Mouse (Mus musculus): ENCODE results near the gene 2510039O18Rik. TPM values are rescaled to one million over a fixed set of nuclear protein-coding genes. Genes with fewer than 3 reads are reported as not detected.

2510039O18Rik gene
- total and polyA plus RNA-seq, 3 experiments: 31.5 to 84.6 (median 33.5) TPM

DNA sequence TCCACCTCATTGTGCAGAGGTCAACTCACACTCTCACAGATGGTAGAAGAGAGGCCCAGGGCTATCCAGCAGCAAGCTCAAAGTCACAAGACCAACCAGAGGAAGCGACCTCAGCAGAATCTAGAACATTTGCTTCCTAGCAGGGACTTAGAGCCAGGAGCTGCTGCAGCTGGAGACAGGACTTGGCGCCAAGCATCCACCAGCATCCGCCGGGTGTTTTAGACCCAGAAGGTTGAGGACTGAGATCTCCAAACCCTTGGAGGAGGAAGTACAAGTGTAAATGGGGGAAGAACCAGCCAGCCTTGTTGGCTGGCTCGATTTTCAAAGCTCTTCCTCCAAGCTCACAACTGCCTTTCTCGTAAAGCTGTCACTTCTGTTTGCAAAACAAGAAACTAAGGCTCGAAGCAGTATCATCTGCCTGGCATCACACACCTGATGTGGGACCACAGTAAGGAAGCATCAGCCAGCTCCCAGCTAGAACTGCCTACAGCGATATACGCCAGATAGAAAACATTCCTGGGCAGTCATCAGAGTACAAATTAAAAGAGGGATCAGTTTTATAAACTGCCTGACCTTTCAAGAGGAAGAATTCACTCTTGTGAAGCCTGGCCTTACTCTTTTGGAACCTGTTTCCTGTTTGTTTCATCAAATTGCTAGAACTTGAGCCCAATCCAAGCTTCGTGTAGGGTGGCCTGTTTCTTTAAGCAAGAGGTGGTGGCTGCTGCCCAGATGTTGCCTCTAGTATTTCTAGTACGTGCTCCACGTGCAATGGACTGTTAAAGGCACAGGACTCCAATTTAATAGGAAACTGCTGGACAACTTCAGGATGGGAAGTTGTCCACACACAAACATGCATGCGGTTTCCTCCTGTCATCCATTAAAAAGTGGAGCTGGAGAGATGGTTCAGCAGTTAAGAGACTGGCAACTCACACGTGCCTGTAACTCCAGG, 2.3 kb upstream of the 2510039O18Rik start:
- Histone ChIP-seq H3K27me3 (ENCODE audit: insufficient read depth, low read length) (peaks cover 43% of the 10 kb centered on the region), H3K36me3 (replicated peaks) (peaks cover 17% of the 10 kb centered on the region), H3K4me1 (ENCODE audit: insufficient read depth, low read depth, low read length) (peaks cover 55% of the 10 kb centered on the region), H3K9me3 (replicated peaks) (no peaks in the 10 kb centered on the region), H3K4me3 (ENCODE audit: low read depth, low read length) (no peak overlapping the region)
- DNase-seq (ENCODE audit: low spot score) (no peak), ATAC-seq (ENCODE audit: extremely low read depth, insufficient number of reproducible peaks, low FRiP score, poor library complexity, severe bottlenecking) (no peak)
- TF ChIP-seq GATA1 (IDR thresholded peaks at IDR 0.05; ENCODE audit: borderline replicate concordance, low read length) (no peak), CTCF (IDR thresholded peaks at IDR 0.05; ENCODE audit: low read depth, low read length) (no peak)

DNA sequence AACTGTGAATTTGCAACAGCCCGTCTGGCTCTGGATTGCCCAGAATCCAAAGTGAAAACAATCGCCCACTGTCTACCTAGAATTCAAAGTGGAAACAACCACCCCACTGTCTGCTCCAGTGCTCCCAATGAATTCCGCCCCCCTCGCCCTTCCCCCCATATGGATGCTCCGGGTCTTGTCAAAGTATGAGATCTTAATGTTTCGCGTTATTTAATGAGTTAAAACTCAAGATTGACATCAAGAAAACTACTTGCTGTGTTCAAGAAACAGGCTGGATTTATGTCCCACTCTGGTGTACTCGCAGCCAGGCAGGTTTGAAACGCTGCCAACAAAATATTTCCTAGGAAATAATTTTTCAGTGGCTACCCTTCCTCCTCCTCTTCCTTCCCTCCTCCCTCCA, 584 bp upstream of the 2510039O18Rik start:
- ATAC-seq (ENCODE audit: extremely low read depth, insufficient number of reproducible peaks, low FRiP score, poor library complexity, severe bottlenecking): no peak
- Histone ChIP-seq H3K4me1 (ENCODE audit: insufficient read depth, low read depth, low read length) (peaks cover 69% of the 10 kb centered on the region), H3K36me3 (replicated peaks) (peaks cover 34% of the 10 kb centered on the region), H3K4me3 (ENCODE audit: low read depth, low read length) (no peak overlapping the region; the same call in 1 of the 2 replicates), H3K27me3 (ENCODE audit: insufficient read depth, low read length) (peaks cover 32% of the 10 kb centered on the region), H3K9me3 (replicated peaks) (no peaks in the 10 kb centered on the region)
- TF ChIP-seq POLR2AphosphoS5 (IDR thresholded peaks at IDR 0.05; ENCODE audit: insufficient replicate concordance, low read depth, low read length) (no peak), GATA2 (IDR thresholded peaks at IDR 0.05; ENCODE audit: borderline replicate concordance, low read depth, low read length) (no peak), CTCF (IDR thresholded peaks at IDR 0.05; ENCODE audit: low read depth, low read length) (no peak), GATA1 (IDR thresholded peaks at IDR 0.05; ENCODE audit: borderline replicate concordance, low read length) (no peak), TAL1 (conservative IDR thresholded peaks at IDR 0.05; ENCODE audit: low read depth, low read length) (no peak)
- DNase-seq (ENCODE audit: low spot score): no peak

- H3K4me3 ChIP-seq (ENCODE audit: low read depth, low read length): peak overlapping the region; percentile 97
- no peak for ATAC-seq (ENCODE audit: extremely low read depth, insufficient number of reproducible peaks, low FRiP score, poor library complexity, severe bottlenecking)
- no peaks in the 10 kb centered on the region for H3K9me3 ChIP-seq (replicated peaks)
- no peak for TF ChIP-seq CTCF (IDR thresholded peaks at IDR 0.05; ENCODE audit: low read depth, low read length)
- no peak for TF ChIP-seq POLR2AphosphoS5 (IDR thresholded peaks at IDR 0.05; ENCODE audit: insufficient replicate concordance, low read depth, low read length)
- no peak for TF ChIP-seq GATA2 (IDR thresholded peaks at IDR 0.05; ENCODE audit: borderline replicate concordance, low read depth, low read length)
- TF ChIP-seq TAL1 (conservative IDR thresholded peaks at IDR 0.05; ENCODE audit: low read depth, low read length): no peak
- no peak for TF ChIP-seq GATA1 (IDR thresholded peaks at IDR 0.05; ENCODE audit: borderline replicate concordance, low read length)
- peaks cover 46% of the 10 kb centered on the region for H3K36me3 ChIP-seq (replicated peaks)
- peaks cover 72% of the 10 kb centered on the region for H3K4me1 ChIP-seq (ENCODE audit: insufficient read depth, low read depth, low read length)
- peak; percentile 37 for DNase-seq (ENCODE audit: low spot score)
- peaks cover 20% of the 10 kb centered on the region for H3K27me3 ChIP-seq (ENCODE audit: insufficient read depth, low read length)
These were observed 638 bp downstream of the 2510039O18Rik start for GRCm38 (mm10) chr4:147941045-147942020.

GRCm38 (mm10) chr4:147943005-147943404, 2.3 kb downstream of the 2510039O18Rik start:
- peaks cover 67% of the 10 kb centered on the region for H3K4me1 ChIP-seq (ENCODE audit: insufficient read depth, low read depth, low read length)
- TF ChIP-seq POLR2AphosphoS5 (IDR thresholded peaks at IDR 0.05; ENCODE audit: insufficient replicate concordance, low read depth, low read length) (no peak), GATA1 (IDR thresholded peaks at IDR 0.05; ENCODE audit: borderline replicate concordance, low read length) (no peak), CTCF (IDR thresholded peaks at IDR 0.05; ENCODE audit: low read depth, low read length) (no peak), GATA2 (IDR thresholded peaks at IDR 0.05; ENCODE audit: borderline replicate concordance, low read depth, low read length) (no peak), TAL1 (conservative IDR thresholded peaks at IDR 0.05; ENCODE audit: low read depth, low read length) (no peak)
- H3K27me3 ChIP-seq (ENCODE audit: insufficient read depth, low read length): peaks cover 10% of the 10 kb centered on the region
- no peak for ATAC-seq (ENCODE audit: extremely low read depth, insufficient number of reproducible peaks, low FRiP score, poor library complexity, severe bottlenecking)
- peaks cover 63% of the 10 kb centered on the region for H3K36me3 ChIP-seq (replicated peaks)
- no peak for DNase-seq (ENCODE audit: low spot score)
- peak overlapping the region; percentile 60; the same call in 1 of the 2 replicates for H3K4me3 ChIP-seq (ENCODE audit: low read depth, low read length)
- H3K9me3 ChIP-seq (replicated peaks): no peaks in the 10 kb centered on the region

DNA sequence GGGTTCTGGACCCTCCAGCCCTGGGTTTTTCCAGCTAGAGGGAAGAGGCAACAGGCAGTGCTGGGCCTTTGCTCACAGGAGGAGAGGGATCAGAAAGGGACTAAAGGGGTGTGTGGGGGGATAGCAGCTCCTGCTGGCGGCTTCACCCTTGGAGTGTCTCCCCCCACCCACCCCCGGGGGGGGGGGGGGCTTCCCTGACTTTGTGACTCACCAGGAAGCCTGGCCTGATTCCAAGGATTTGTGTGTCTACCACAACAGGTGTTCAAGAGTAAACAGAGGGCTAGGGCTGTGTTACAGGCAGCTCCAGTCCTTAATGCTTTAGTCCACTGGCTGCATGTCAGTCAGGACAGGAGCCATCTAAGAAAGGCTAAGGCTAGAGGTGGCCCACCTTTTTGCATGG, 6.8 kb downstream of the 2510039O18Rik start:
- DNase-seq (ENCODE audit: low spot score) (no peak), ATAC-seq (ENCODE audit: extremely low read depth, insufficient number of reproducible peaks, low FRiP score, poor library complexity, severe bottlenecking) (no peak)
- peaks cover 38% of the 10 kb centered on the region for H3K4me1 ChIP-seq (ENCODE audit: insufficient read depth, low read depth, low read length)
- no peak overlapping the region for H3K4me3 ChIP-seq (ENCODE audit: low read depth, low read length)
- TF ChIP-seq CTCF (IDR thresholded peaks at IDR 0.05; ENCODE audit: low read depth, low read length): no peak
- TF ChIP-seq TAL1 (conservative IDR thresholded peaks at IDR 0.05; ENCODE audit: low read depth, low read length): no peak
- no peak for TF ChIP-seq GATA2 (IDR thresholded peaks at IDR 0.05; ENCODE audit: borderline replicate concordance, low read depth, low read length)
- no peak for TF ChIP-seq GATA1 (IDR thresholded peaks at IDR 0.05; ENCODE audit: borderline replicate concordance, low read length)
- TF ChIP-seq POLR2AphosphoS5 (IDR thresholded peaks at IDR 0.05; ENCODE audit: insufficient replicate concordance, low read depth, low read length): no peak
- H3K36me3 ChIP-seq (replicated peaks): peaks cover 85% of the 10 kb centered on the region
- no peaks in the 10 kb centered on the region for H3K27me3 ChIP-seq (ENCODE audit: insufficient read depth, low read length)
- H3K9me3 ChIP-seq (replicated peaks): no peaks in the 10 kb centered on the region

Measured in G1E (cell line).